Mouse (Mus musculus): ENCODE data around the gene Mtmr3. TPM values are rescaled to one million over a fixed set of nuclear protein-coding genes. Genes with fewer than 3 reads are reported as not detected.
"Not testable (repeated sequence)": the region's sequence is repeated elsewhere in the genome, so short reads cannot be mapped to it uniquely, and the experiment has no call there.

Gene Mtmr3
- total RNA-seq, 2 experiments from 2014 or later = 66.0 to 68.7 TPM

- DNase-seq (ENCODE audit: low spot score in 2 of 2) = no peak
Observed at GRCm38 (mm10) chr11:4604441-4604840, 9.8 kb upstream of the Mtmr3 start.

GRCm38 (mm10) chr11:4602691-4603441, 8.2 kb upstream of the Mtmr3 start:
- intact Hi-C loops (cut with DNase I) = no loop called here
- DNase-seq (ENCODE audit: low spot score in 2 of 2) = no peak

More at GRCm38 (mm10) chr11:4604441-4604840, 9.8 kb upstream of the Mtmr3 start:
- intact Hi-C loops (cut with DNase I) = no loop called here

- no peak for DNase-seq (ENCODE audit: low spot score in 2 of 2)
- intact Hi-C loops (cut with DNase I) = no loop called here
Observed at GRCm38 (mm10) chr11:4601890-4602289, 7.2 kb upstream of the Mtmr3 start.

GRCm38 (mm10) chr11:4599916-4600315, 5.3 kb upstream of the Mtmr3 start:
- DNase-seq (ENCODE audit: low spot score in 2 of 2) = no peak
- intact Hi-C loops (cut with DNase I) = no loop called here

GRCm38 (mm10) chr11:4598411-4598810, 3.7 kb upstream of the Mtmr3 start:
- intact Hi-C loops (cut with DNase I) = no loop called here
- DNase-seq (ENCODE audit: low spot score in 2 of 2) = no peak

GRCm38 (mm10) chr11:4593849-4594607, 635 bp downstream of the Mtmr3 start:
- intact Hi-C loops (cut with DNase I) = loop anchor here (5.0 kb wide), 1 partner anchor 43 kb away; the partner anchor contains the start of gene Ascc2
- DNase-seq (ENCODE audit: low spot score in 2 of 2) = peak; percentile 21 to 27

- intact Hi-C loops (cut with DNase I) = loop anchor here (5.0 kb wide), 1 partner anchor 44 kb away; the partner anchor contains the start of gene Ascc2
- DNase-seq (ENCODE audit: low spot score in 2 of 2) = no peak
Observed at GRCm38 (mm10) chr11:4593491-4593848, 1.2 kb downstream of the Mtmr3 start.

- intact Hi-C loops (cut with DNase I) = loop anchor here (5.0 kb wide), 1 partner anchor 45 kb away; the partner anchor contains the start of gene Ascc2
- DNase-seq (ENCODE audit: low spot score in 2 of 2) = no peak
Observed at GRCm38 (mm10) chr11:4591811-4592210, 2.9 kb downstream of the Mtmr3 start.

- peak; percentile 45 to 67 for DNase-seq (ENCODE audit: low spot score in 2 of 2)
- intact Hi-C loops (cut with DNase I) = no loop called here
Observed at GRCm38 (mm10) chr11:4578682-4579081, 16.0 kb downstream of the Mtmr3 start.

GRCm38 (mm10) chr11:4577079-4577478, 17.6 kb downstream of the Mtmr3 start:
- intact Hi-C loops (cut with DNase I) = no loop called here
- no peak for DNase-seq (ENCODE audit: low spot score in 2 of 2)

- intact Hi-C loops (cut with DNase I); DNase-seq (ENCODE audit: low spot score in 2 of 2): not testable (repeated sequence)
Observed at GRCm38 (mm10) chr11:4576090-4576732, 18.5 kb downstream of the Mtmr3 start.

GRCm38 (mm10) chr11:4571491-4571901, 23.2 kb downstream of the Mtmr3 start:
- intact Hi-C loops (cut with DNase I) = no loop called here

GRCm38 (mm10) chr11:4566333-4566732, 28.3 kb downstream of the Mtmr3 start:
- no peak for DNase-seq (ENCODE audit: low spot score in 2 of 2)
- intact Hi-C loops (cut with DNase I) = no loop called here

More at GRCm38 (mm10) chr11:4571491-4571901, 23.2 kb downstream of the Mtmr3 start:
- DNase-seq (ENCODE audit: low spot score in 2 of 2) = peak; percentile 24 to 57

- intact Hi-C loops (cut with DNase I) = no loop called here
Observed at GRCm38 (mm10) chr11:4565545-4565944, 29.1 kb downstream of the Mtmr3 start.

GRCm38 (mm10) chr11:4553274-4554063, 41.2 kb downstream of the Mtmr3 start:
- intact Hi-C loops (cut with DNase I) = no loop called here
- DNase-seq (ENCODE audit: low spot score in 2 of 2) = no peak

More at GRCm38 (mm10) chr11:4565545-4565944, 29.1 kb downstream of the Mtmr3 start:
- no peak for DNase-seq (ENCODE audit: low spot score in 2 of 2)

- no peak for DNase-seq (ENCODE audit: low spot score in 2 of 2)
- intact Hi-C loops (cut with DNase I) = no loop called here
Observed at GRCm38 (mm10) chr11:4547569-4547968, 47.1 kb downstream of the Mtmr3 start.

GRCm38 (mm10) chr11:4545976-4546375, 48.7 kb downstream of the Mtmr3 start:
- no peak for DNase-seq (ENCODE audit: low spot score in 2 of 2)
- intact Hi-C loops (cut with DNase I) = no loop called here

GRCm38 (mm10) chr11:4545401-4545800, 49.3 kb downstream of the Mtmr3 start:
- intact Hi-C loops (cut with DNase I) = no loop called here
- no peak for DNase-seq (ENCODE audit: low spot score in 2 of 2)

- DNase-seq (ENCODE audit: low spot score in 2 of 2); intact Hi-C loops (cut with DNase I): not testable (repeated sequence)
Observed at GRCm38 (mm10) chr11:4544627-4544921, 50.1 kb downstream of the Mtmr3 start.

All from left cerebral cortex, postnatal 25 days (tissue).